Mouse (Mus musculus) liver, embryonic 14 days (tissue): ENCODE measurements around the gene Dnajc4. TPM values are rescaled to one million over a fixed set of nuclear protein-coding genes. Genes with fewer than 3 reads are reported as not detected.

Source experiments
- polyA plus RNA-seq: library from polyadenylated mRNA; depleted of rRNA; stranded (reverse); fragments of >200 nt; gene quantifications from 2 replicates; pipeline ENCODE4 v1.2.3, GENCODE M21; 2012; rRNA removed

Dnajc4 gene
- polyA plus RNA-seq: 7.8 and 8.6 TPM in 2 replicates

GRCm38 (mm10) chr19:6992011-6992858, at the start of gene Dnajc4:
Gene Dnajc4 (minus strand): TSS chr19:6992572.

DNA sequence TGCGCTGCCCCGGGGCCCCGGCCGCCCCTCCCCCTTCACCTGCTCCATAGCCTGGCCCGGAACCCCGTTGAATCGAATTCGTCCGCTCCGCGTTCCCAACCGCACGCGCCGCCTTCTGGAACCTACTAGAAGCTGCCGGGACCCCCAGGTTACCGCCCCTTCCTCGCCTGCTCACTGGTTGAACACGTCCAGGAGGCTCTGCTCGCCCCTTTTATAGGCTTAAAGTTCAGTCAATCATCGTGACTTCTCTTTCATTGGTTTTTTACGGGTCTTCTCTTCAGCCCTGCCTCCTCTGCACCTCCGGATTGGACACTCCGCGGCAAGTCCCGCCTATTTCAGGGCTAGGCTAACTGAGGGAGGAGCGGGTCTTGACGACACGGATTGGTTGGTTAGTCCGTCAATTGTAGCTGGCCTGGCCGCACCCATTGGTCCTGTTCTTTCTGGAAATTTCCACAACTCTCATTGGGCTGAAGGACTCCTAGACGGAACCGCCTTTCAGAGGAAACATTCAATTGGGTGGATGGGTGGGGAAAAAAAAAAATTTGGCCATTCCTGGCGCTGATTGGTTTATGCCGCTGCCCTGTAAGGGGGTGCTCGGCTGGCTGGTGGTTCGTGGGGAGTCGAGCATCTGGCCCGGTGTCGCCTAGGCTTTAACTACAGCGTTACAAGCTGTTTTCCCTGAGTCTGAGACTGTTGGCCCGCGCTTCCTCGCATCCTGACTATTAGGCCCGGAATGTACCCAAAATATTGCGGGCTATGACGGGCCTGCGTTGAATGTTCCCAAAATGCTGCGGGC, 47.7 kb upstream of the Dnajc4 start, which contains the start of gene Stip1:
TSS of gene Stip1 (minus strand) at position 127 of the 796 bp plus-strand sequence.

DNA sequence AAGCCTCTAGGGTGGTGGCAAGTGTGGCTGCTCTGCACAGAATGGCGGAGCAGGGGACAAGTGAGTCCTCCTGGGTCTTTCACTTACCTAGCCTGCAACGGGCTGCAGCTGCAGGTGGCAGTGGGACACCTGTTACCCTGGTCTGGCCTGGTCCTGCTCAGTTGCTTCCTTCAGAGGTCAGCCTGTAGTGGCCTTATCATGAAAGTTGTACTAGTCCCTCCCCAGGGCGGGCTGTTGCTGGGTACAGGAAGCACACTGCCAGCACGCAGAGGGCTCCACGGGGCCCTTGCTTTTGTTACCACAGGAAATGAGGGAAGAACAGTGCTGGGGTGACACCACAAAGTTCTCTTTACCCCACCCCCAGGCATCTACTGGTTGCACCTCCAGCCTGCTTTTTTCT, 26.8 kb upstream of the Dnajc4 start, which contains the start of gene Fermt3:
TSS of gene Fermt3 (minus strand) at position 279 of the 400 bp plus-strand sequence.

GRCm38 (mm10) chr19:6996006-6996405, 3.6 kb upstream of the Dnajc4 start, which contains the start of the genes Nudt22 and Trpt1:
Gene Nudt22 (minus strand): TSS chr19:6996117.
Gene Trpt1 (plus strand): TSS chr19:6996131.

DNA sequence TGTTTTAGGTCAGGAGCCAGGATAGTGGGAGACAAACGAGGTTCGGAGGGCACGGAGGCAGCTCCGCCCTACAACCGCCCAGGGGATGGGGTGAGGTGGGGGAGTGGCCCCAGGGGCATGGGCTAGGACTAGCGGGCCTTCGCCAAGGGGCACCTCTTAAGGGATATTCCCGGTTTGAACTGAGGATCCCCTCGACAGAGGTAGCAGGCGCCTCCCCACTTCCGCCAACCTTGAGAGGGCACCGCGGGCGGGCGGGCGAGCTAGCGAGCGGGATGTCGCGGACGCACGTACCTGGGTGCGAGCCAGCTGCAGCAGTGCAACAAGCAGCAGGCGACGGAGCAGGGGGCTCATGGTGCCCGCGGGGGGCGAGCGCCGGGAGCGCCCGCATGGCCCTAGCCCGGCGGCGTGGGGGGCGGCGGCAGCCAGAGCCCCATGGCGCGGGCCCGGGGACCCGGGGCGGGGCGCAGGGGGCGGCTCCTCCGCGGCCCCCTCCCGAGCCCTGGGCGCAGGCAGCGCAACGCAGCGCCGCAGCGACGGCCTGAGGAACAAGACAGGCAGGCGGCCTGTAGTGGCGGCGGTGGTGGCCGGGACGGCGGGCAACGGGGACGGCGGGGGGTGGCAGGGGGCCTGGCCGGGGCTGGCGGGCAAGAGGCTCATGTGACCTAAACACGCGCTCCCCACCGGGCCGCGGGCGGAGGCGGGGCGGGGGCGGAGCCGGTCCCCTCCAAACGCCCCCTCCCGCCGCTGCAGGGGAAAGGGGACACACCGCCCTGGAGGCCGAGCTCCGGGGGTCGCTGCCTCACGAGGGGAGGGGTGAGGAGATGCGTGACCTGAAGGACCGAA, 5.1 kb downstream of the Dnajc4 start, which contains the start of gene Vegfb:
TSS of gene Vegfb (minus strand) at position 591 of the 843 bp plus-strand sequence.

GRCm38 (mm10) chr19:6980381-6981093, 11.8 kb downstream of the Dnajc4 start, which contains the start of gene Fkbp2:
Gene Fkbp2 (minus strand): TSS chr19:6980501.

DNA sequence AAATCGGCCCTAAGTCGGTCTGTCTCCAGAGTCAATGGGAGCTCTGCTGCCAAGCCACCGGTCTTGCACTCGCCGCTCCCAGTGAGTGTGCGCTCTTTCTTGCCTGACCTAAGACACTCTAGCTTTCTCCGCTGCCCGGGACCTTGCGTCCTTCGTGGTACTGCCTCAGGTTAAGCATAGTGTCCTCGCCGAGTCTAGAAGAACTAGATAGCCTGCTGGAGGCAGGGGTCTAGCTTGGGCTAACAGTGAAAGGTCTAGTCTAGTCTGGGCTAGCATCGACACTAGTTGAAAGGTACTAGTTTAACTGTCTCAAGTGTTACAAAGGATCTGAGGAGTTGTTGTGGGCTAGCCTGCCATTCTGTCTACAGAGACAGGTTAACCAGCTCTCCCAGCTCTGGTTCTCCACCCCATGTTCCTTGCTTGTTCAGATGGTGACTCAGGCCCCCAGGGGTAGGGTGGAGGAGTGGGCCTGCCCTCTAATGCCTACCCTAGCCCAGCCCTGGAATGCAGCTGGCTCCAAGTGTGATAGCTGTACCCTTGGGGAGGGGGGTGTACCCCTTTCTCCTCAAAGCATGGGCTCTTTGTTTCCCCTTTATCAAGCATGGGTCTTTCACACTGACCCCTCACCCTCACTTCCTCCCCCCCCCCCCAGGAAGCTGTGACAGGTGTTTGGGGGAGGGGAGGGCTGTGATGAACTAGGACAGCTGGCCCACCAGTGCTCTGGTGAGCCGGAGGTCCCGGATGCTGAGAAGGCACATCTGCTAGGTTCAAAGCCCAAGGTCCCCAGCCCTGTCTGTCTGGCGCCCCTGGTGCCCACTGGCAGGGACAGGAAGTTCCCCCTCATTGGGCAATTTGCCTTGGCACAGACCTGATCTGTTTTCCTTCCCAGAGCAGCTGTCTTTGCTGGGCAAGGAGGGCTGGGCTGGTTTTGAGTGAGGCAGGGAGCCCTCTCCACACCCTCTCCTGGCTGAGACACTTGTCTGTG, 16.5 kb downstream of the Dnajc4 start, which contains the start of gene Plcb3:
TSS of gene Plcb3 (minus strand) at position 934 of the 985 bp plus-strand sequence.

GRCm38 (mm10) chr19:6974211-6975205, 17.9 kb downstream of the Dnajc4 start, which contains the start of gene Ppp1r14b:
Gene Ppp1r14b (plus strand): TSS chr19:6974968.

GRCm38 (mm10) chr19:6942249-6942691, 50.1 kb downstream of the Dnajc4 start, which contains the start of gene Gpr137:
Gene Gpr137 (minus strand): TSS chr19:6942480.

DNA sequence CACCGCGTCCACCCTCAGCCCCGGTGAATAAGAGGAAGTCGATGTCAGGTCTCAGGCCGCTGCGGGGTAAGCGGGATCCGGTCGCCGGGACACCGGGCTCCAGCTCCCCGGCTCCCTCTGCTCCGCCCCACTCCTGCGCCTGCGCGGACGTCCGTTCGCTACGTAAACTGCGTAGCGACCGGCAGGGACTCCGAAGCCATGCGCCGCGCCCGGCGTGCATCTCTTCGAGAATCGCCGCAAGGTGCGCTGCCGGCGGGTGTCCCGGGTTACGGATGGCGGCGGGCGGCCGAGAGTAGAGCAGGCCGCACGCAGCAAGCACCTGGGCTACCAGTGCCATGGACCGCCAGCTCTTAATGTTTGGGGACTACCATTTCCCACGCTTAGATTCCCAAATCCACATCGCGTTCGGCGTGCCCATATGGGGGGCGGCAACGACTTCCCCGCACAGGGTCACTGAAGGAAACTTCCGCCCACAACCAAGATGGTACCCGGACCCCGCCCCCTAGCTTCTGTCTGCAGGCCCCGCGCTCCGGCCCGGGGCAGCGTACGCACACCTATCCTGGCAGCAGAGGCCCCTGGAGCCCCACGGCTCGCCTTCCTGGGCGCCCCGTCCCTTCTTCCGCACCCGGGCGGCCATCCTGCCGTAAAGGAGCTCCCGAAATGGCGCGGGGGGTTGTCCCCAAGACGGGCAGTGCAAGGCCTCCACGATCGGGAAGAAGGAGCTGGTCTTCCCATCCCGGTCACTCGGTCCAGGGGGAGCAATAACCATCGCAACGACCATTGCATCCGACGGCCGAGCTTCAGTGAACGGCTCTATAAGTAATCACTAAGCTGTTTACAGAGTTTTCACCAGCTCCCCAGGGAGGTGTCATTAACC, 50.8 kb downstream of the Dnajc4 start, which contains the start of gene Bad:
TSS of gene Bad (plus strand) at position 490 of the 877 bp plus-strand sequence.

Other genes with a start within 250 kb of the Dnajc4 start
- 3.1 and 3.2 TPM in 2 replicates for gene Rps6ka4, start 151.9 kb downstream of the Dnajc4 start, polyA plus RNA-seq
- gene Ccdc88b, start 134.4 kb downstream of the Dnajc4 start, polyA plus RNA-seq: 1.9 and 3.2 TPM in 2 replicates
- 65.8 and 73.0 TPM in 2 replicates for gene Trmt112, start 82.9 kb downstream of the Dnajc4 start, polyA plus RNA-seq
- gene Prdx5, start 82.5 kb downstream of the Dnajc4 start, polyA plus RNA-seq: 60.2 and 66.5 TPM in 2 replicates
- 5.8 and 6.3 TPM in 2 replicates for gene Esrra, start 70.8 kb downstream of the Dnajc4 start, polyA plus RNA-seq
- gene Catsperz, start 67.2 kb downstream of the Dnajc4 start, polyA plus RNA-seq: 0.17 and 0.29 TPM in 2 replicates
- gene Kcnk4, start 58.1 kb downstream of the Dnajc4 start, polyA plus RNA-seq: 0.02 TPM in 1 of 2 replicates, not detected in the other
- 22.4 and 24.1 TPM in 2 replicates for gene Bad, start 50.7 kb downstream of the Dnajc4 start, polyA plus RNA-seq
- 5.3 and 5.7 TPM in 2 replicates for gene Gpr137, start 50.1 kb downstream of the Dnajc4 start, polyA plus RNA-seq
- 68.9 and 77.1 TPM in 2 replicates for gene Ppp1r14b, start 17.6 kb downstream of the Dnajc4 start, polyA plus RNA-seq
- gene Plcb3, start 16.1 kb downstream of the Dnajc4 start, polyA plus RNA-seq: 7.1 and 7.7 TPM in 2 replicates
- 52.6 and 54.0 TPM in 2 replicates for gene Fkbp2, start 12.1 kb downstream of the Dnajc4 start, polyA plus RNA-seq
- gene Vegfb, start 4.9 kb downstream of the Dnajc4 start, polyA plus RNA-seq: 5.9 and 8.0 TPM in 2 replicates
- 5.8 and 6.5 TPM in 2 replicates for gene Nudt22, start 3.5 kb upstream of the Dnajc4 start, polyA plus RNA-seq
- gene Trpt1, start 3.6 kb upstream of the Dnajc4 start, polyA plus RNA-seq: 1.7 and 1.9 TPM in 2 replicates
- 51.7 and 61.6 TPM in 2 replicates for gene Fermt3, start 26.9 kb upstream of the Dnajc4 start, polyA plus RNA-seq
- gene Stip1, start 47.4 kb upstream of the Dnajc4 start, polyA plus RNA-seq: 90.9 and 96.6 TPM in 2 replicates
- gene Macrod1, start 64.2 kb upstream of the Dnajc4 start, polyA plus RNA-seq: 3.9 and 4.1 TPM in 2 replicates
- 0.01 and 0.03 TPM in 2 replicates for gene Flrt1, start 113.2 kb upstream of the Dnajc4 start, polyA plus RNA-seq
- gene Otub1, start 213.7 kb upstream of the Dnajc4 start, polyA plus RNA-seq: 29.6 and 35.9 TPM in 2 replicates
- gene Cox8a, start 225.0 kb upstream of the Dnajc4 start, polyA plus RNA-seq: 256 and 259 TPM in 2 replicates
- 14.9 and 18.8 TPM in 2 replicates for gene Naa40, start 248.6 kb upstream of the Dnajc4 start, polyA plus RNA-seq